Mouse (Mus musculus): Measurements from ENCODE around the gene Olfr811. TPM values are rescaled to one million over a fixed set of nuclear protein-coding genes. Genes with fewer than 3 reads are reported as not detected.

Gene Olfr811
- total RNA-seq (2023): not detected in 2 replicates

GRCm38 (mm10) chr10:129804296-129804695 is at the start of gene Olfr811:
TSS of gene Olfr811 (minus strand) at chr10:129804396.

DNA sequence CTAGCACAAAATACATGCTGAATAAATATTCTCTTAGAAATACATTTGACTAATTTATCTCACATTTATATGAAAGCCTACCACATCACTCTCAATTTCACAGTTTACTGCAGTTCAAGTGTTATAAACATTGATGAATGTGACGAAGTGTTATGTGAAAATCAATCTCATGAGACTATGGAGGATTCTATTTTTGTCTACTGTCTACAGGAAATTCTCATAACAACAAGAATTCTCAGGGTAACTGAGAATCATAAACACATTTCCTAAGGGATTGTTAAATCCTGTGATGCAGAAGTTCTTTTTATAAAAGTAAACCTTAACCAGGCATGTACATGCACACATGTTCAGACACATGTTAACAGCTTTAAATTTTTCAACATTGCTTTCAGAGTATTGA is 41.8 kb upstream of the Olfr811 start, which contains the start of gene Olfr812:
Gene Olfr812 (minus strand): TSS at position 101 of the 400 bp plus-strand sequence.

DNA sequence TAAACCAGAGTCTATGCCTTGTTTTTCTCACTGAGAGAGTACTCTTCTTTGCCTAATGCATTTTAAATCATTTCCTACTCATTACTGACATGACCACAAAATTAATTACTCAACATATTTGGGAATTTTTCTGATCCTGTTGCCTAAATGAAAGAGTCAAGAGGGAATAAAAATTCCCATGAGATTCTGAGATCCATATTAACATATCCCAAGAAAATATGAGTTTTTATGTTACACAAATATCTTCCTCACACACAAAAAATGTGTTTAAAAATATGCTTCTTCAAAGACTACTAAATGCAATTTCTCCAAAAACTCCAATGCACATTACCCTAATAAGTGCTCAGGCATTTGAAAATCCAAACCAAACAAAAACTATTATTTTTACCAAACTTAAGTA is 9.4 kb downstream of the Olfr811 start, which contains the start of gene Olfr810:
Gene Olfr810 (minus strand): TSS at position 101 of the 400 bp plus-strand sequence.

GRCm38 (mm10) chr10:129774338-129774737 is 29.9 kb downstream of the Olfr811 start, which contains the start of gene Olfr809:
TSS of gene Olfr809 (plus strand) at chr10:129774638.

GRCm38 (mm10) chr10:129765182-129765581 is 39.0 kb downstream of the Olfr811 start, which contains the start of gene Olfr808:
TSS of gene Olfr808 (plus strand) at chr10:129765482.

GRCm38 (mm10) chr10:129757693-129758092 is 46.5 kb downstream of the Olfr811 start, which contains the start of gene Olfr807:
TSS of gene Olfr807 (minus strand) at chr10:129757793.

Other genes with a start within 250 kb of the Olfr811 start
- gene Olfr794, start 236.7 kb downstream of the Olfr811 start, total RNA-seq (2023): not detected in 2 replicates
- gene Olfr796, start 191.8 kb downstream of the Olfr811 start, total RNA-seq (2023): not detected in 2 replicates
- gene Olfr798, start 176.5 kb downstream of the Olfr811 start, total RNA-seq (2023): not detected in 2 replicates
- not detected in 2 replicates for gene Olfr799, start 166.9 kb downstream of the Olfr811 start, total RNA-seq (2023)
- gene Olfr800, start 146.7 kb downstream of the Olfr811 start, total RNA-seq (2023): not detected in 2 replicates
- gene Olfr801, start 130.5 kb downstream of the Olfr811 start, total RNA-seq (2023): not detected in 2 replicates
- not detected in 2 replicates for gene Olfr802, start 116.2 kb downstream of the Olfr811 start, total RNA-seq (2023)
- not detected in 2 replicates for gene Olfr803, start 110.1 kb downstream of the Olfr811 start, total RNA-seq (2023)
- gene Olfr804, start 101.2 kb downstream of the Olfr811 start, total RNA-seq (2023): not detected in 2 replicates
- gene Olfr805, start 75.0 kb downstream of the Olfr811 start, total RNA-seq (2023): not detected in 2 replicates
- not detected in 2 replicates for gene Olfr806, start 62.5 kb downstream of the Olfr811 start, total RNA-seq (2023)
- gene Olfr807, start 46.6 kb downstream of the Olfr811 start, total RNA-seq (2023): not detected in 2 replicates
- gene Olfr808, start 38.9 kb downstream of the Olfr811 start, total RNA-seq (2023): not detected in 2 replicates
- not detected in 2 replicates for gene Olfr809, start 29.8 kb downstream of the Olfr811 start, total RNA-seq (2023)
- gene Olfr810, start 9.5 kb downstream of the Olfr811 start, total RNA-seq (2023): not detected in 2 replicates
- gene Olfr812, start 41.7 kb upstream of the Olfr811 start, total RNA-seq (2023): not detected in 2 replicates
- not detected in 2 replicates for gene Olfr813, start 51.0 kb upstream of the Olfr811 start, total RNA-seq (2023)
- gene Olfr814, start 75.5 kb upstream of the Olfr811 start, total RNA-seq (2023): not detected in 2 replicates
- not detected in 2 replicates for gene Olfr815, start 101.5 kb upstream of the Olfr811 start, total RNA-seq (2023)
- not detected in 2 replicates for gene Olfr816, start 111.2 kb upstream of the Olfr811 start, total RNA-seq (2023)
- gene Olfr818, start 144.7 kb upstream of the Olfr811 start, total RNA-seq (2023): not detected in 2 replicates
- not detected in 2 replicates for gene Olfr819, start 162.9 kb upstream of the Olfr811 start, total RNA-seq (2023)
- not detected in 2 replicates for gene Olfr247, start 171.7 kb upstream of the Olfr811 start, total RNA-seq (2023)
- not detected in 2 replicates for gene Gm10310, start 180.7 kb upstream of the Olfr811 start, total RNA-seq (2023)
- gene Olfr820, start 208.2 kb upstream of the Olfr811 start, total RNA-seq (2023): not detected in 2 replicates
- gene Olfr821, start 226.0 kb upstream of the Olfr811 start, total RNA-seq (2023): not detected in 2 replicates

All from neutrophil, adult 65 days (primary cell).